Mouse (Mus musculus): ENCODE measurements around the gene Tesk1. TPM values are rescaled to one million over a fixed set of nuclear protein-coding genes. Genes with fewer than 3 reads are reported as not detected.

The Tesk1 gene
- total RNA-seq, 2 experiments from 2014 or later: 5.7 to 6.3 TPM

GRCm38 (mm10) chr4:43418973-43419656 is 22.6 kb upstream of the Tesk1 start:
- no peak for ATAC-seq (replicated peaks; ENCODE audit: poor library complexity)

DNA sequence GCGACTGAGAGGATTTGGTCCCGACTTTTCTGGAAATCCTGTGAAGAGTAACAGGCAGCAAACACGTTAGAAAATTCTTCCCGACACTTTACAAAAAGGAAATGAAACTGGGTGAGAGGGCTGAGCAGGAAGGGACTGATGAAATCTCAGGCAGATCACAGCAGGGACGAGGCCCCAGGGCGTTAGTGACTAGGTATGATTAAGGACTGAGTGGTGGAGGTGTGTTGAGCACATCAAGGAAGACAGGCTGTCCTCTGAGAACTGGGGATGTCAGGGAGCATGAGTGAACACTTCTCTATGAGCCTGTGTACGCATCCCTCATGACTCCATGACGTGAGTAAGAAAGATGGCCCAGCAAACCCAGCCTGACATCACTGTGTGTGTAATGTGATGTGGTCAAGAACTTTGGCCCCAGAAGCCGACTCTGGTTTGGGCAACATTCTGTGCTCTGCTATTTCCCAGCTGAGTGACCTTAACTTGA is 21.9 kb upstream of the Tesk1 start:
- ATAC-seq (replicated peaks; ENCODE audit: poor library complexity): peak; percentile 9; the same call in 1 of the 2 replicates

DNA sequence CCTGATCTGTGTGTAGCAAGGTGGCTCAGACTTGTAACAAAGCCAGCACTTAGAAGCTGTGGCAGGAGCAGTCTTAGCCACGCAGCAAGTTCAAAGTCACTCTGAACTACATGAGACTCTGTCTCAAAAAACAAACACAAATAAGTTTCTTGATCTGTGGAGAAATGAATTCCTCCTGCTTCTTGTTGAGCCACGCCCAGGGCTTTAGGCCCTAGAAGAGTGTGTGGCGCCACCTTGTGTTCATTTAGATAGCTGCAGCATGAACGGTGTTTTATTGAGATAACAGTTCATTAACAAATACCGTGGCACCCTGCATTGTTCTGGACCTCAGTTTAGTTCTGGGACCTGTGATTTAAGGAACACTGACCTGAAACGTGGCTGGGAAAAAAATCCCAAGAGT is 21.4 kb upstream of the Tesk1 start:
- peak; percentile 75 for ATAC-seq (replicated peaks; ENCODE audit: poor library complexity)

DNA sequence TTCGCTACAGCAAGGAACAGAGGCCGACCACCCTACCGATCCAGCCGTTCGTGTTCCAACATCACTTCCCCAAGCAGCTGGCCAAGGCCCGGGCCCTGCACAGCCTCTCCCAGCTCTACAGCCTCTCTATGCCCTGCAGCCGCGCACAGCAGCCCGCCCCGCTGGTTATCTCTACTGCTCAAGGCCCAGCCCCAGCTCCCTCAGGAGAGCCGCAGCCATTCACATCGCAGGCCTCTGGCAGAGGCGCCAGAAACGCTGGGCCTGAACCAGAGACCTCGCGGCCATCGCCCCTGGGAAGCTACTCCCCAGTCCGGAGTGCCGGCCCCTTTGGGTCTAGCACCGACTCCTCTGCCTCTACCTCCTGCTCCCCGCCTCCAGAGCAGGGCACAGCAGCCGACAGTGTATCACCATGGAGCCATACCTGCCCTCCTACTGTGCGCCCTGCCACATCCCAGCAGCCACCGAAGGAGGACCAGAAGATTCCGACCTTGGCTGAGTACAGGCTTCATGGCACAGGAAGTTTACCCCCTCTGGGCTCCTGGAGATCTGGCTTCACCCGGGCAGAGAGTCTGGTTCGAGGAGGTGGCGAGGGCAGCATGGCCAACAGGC is 20.0 kb upstream of the Tesk1 start:
- no peak for ATAC-seq (replicated peaks; ENCODE audit: poor library complexity)

- no peak for ATAC-seq (replicated peaks; ENCODE audit: poor library complexity)
Observed at GRCm38 (mm10) chr4:43423267-43423934, 18.3 kb upstream of the Tesk1 start.

DNA sequence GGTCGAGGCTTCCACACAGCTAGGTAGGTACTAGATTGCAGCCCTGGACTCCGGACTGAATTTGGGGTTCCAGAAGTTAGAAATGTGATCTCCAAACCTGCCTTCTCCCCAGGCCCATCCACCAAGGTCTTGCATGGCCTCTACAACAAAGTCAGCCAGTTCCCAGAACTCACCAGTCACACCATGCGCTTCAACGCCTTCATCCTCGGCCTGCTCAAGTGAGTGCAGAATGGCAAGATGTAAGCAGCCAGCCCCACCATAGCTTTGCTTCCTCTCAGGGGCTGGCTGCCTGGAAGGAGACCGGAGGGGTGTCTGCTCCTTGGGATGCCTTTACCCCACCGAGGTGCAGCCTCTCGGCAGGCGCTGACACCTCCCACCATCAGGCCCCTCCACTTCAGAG is 17.7 kb upstream of the Tesk1 start:
- no peak for ATAC-seq (replicated peaks; ENCODE audit: poor library complexity)

- ATAC-seq (replicated peaks; ENCODE audit: poor library complexity): no peak
Observed at GRCm38 (mm10) chr4:43425197-43425596, 16.5 kb upstream of the Tesk1 start.

GRCm38 (mm10) chr4:43425648-43426380 is 15.9 kb upstream of the Tesk1 start:
- 0 out of 2 replicates have a peak, but pooled peaks have one; percentile 23 for ATAC-seq (replicated peaks; ENCODE audit: poor library complexity)

DNA sequence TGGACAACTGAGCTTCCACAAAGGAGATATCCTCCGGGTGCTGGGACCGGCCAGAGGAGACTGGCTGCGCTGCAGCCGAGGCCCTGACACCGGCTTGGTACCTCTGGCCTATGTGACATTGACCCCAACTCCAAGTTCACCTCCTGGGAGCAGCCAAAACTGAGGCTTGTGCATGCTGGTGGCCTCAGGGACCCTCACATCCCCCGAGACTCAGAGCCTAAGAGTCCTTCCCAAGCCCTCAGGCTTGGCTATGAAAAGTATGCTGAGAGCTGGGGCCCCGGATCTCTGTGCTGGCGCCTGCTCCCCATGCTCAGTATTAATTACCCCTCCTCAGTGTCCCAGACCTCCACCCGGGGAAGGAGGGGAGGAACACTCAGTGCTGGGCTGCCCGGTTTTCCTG is 15.3 kb upstream of the Tesk1 start:
- no peak for ATAC-seq (replicated peaks; ENCODE audit: poor library complexity)

DNA sequence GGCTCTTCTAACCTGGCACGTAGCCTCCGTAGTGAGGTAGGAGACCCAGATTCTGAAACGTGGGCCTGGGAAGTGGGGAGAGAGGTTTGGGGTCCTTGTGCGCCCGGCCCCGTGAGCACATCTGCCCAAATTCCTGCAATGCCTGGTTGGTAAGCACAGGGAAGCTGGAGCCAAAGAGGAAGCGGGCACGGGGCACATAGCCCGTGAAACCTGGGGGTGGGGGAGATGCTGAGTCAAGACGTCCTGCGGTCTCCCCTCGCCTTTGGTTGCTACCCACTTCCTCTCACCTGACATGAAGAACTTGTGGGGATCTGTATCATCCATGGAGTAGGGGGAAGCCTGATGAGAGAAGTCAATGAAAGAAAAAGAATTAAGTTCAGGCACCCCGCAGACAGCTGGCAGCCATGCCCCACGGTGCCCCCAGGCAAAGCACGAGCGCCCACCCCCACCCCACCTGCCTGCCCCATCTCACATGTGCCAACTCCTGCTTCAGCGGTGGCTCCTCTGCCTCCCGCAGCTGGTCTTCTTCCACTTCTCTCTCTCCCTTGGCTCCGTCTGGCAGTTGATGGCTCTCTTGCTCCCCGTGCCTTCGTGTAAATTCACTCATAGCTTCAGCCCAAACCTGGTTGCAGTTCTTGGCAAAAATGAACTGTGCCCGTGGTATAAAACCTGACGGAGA is 14.1 kb upstream of the Tesk1 start:
- ATAC-seq (replicated peaks; ENCODE audit: poor library complexity): peak; percentile 53

GRCm38 (mm10) chr4:43428180-43428861 is 13.4 kb upstream of the Tesk1 start:
- ATAC-seq (replicated peaks; ENCODE audit: poor library complexity): no peak

GRCm38 (mm10) chr4:43428946-43429345 is 12.8 kb upstream of the Tesk1 start, which contains the start of gene Fam166b:
Gene Fam166b (minus strand): TSS chr4:43429134.
- ATAC-seq (replicated peaks; ENCODE audit: poor library complexity): no peak

- ATAC-seq (replicated peaks; ENCODE audit: poor library complexity): peak; percentile 92
Observed at GRCm38 (mm10) chr4:43431690-43432089, 10.0 kb upstream of the Tesk1 start.

DNA sequence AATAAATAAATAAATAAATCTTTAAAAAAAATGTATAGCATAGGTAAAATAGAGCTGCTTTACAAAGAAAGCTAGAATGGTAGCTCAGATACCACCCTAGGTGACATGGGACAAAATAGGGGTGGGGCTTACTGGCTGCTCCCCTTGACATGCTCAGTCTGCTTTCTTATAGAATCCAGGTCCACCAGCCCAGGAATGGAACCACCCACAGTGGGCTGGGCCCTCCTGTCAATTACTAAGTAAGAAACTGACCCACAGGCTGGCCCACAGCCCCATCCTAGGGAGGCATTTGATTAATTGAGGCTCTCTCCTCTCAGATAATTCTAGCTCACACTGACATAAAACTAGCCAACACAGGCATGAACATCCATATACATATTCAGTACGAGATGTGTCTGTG is 8.9 kb upstream of the Tesk1 start:
- ATAC-seq (replicated peaks; ENCODE audit: poor library complexity): no peak

GRCm38 (mm10) chr4:43442044-43442443 is 305 bp downstream of the Tesk1 start:
- peak; percentile 95 for ATAC-seq (replicated peaks; ENCODE audit: poor library complexity)

DNA sequence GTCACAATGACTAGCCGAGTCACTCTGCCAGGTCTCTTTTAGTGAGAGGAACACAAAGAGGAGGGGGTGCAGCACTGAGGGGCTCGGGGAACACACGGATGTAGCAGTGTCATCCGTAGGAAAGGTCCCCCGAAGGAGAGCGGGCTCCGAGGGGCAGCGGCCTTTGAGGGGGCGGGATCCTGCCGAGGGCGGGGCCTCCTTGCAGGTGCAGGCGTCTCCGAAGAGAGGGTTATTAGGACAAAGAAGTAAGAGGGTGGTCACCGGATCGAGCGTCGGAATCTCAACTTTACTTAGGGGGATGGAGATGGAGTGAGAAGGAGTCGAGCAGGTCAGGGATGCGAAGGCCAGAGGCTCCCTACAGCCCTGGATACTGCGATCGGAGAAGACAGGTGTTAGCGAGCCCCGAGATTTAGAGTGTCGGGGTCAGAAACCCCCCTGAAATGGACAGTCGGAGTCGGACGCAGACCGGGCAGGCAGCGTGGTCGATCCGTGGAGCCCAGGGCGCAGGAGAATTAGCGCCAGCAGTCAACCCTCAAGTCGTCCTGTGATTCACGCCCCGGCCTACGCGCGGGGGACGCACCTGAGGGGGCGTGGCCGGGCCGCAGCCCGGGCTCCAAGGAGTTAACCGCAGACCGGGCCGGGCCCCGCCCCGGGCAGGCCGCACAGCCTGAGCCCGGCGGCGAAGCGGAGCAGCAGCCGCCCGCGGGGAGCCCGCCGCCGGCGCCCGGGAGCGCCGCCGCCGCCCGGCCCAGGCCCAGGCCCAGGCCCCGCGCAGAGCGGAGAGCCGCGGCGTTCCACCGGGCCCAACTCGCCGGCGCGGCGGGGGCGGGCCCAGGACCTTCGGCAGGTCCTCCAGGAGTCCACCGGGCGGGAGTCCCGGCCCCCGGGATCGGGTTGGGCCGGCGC is 970 bp downstream of the Tesk1 start:
- ATAC-seq (replicated peaks; ENCODE audit: poor library complexity): peak; percentile 24; the same call in 1 of the 2 replicates

GRCm38 (mm10) chr4:43443511-43443910 is 1.8 kb downstream of the Tesk1 start:
- ATAC-seq (replicated peaks; ENCODE audit: poor library complexity): no peak

DNA sequence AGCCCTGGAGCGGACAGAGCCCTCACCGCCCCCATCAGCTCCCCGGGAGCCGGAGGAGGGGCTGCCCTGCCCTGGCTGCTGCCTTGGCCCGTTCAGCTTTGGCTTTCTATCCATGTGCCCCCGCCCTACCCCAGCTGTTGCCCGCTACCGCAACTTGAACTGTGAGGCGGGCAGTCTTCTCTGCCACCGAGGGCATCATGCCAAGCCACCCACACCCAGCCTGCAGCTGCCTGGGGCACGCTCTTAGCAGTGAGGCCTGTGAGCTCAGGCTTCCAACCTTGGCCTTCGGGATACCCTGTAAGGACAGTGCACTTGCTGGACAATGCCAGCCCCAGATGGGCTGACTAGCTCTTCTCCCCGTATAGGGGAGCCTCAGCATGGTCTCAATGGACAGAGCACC is 5.5 kb downstream of the Tesk1 start:
- ATAC-seq (replicated peaks; ENCODE audit: poor library complexity): peak; percentile 59

- no peak for ATAC-seq (replicated peaks; ENCODE audit: poor library complexity)
Observed at GRCm38 (mm10) chr4:43448554-43448953, 6.8 kb downstream of the Tesk1 start.
